Mouse (Mus musculus): ENCODE measurements around the gene Tsc22d4.

The Tsc22d4 gene

GRCm38 (mm10) chr5:137786109-137786942, 40.8 kb downstream of the Tsc22d4 start:
- intact Hi-C loops (cut with DNase I), result no loop called here

DNA sequence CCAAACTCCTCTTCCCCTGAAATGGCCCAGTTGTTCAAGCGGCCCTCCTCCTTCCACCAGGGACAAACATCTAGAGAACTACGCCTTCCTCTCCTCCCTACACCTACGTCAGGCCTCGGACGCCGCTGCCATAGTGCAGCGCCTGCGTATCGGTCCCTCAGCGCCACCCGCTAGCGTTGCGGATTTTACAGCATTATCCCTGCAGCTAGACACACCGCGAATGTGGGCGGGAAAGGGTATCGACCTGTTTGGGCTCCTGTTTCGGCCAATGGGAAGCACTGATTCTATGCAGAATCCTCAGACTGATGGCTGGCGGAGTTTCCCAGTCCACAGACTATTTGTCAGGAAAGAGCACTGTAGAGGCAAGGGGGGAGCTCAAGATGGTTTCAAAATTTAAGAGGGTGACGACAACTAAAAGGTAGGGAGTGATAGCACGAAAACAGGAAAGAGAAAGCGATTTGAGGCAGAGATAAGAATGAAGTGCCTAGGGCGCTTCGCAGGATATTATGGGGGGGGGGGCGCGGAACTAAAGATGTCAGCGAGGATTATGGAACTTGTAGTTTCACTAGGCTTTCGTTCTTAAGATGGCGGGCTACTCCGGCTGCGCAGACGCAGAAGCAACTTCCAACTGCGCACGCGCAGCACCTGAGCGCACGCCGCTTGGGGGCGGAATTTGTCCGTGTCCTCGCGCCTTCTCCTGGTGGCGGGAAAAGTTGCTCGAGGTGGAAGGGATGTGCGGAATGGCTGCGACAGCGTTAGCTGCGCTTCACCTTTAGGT, 41.8 kb downstream of the Tsc22d4 start, which contains the start of the genes Mepce and Zcwpw1:
Mepce (minus strand) TSS at position 505 of the 778 bp plus-strand sequence.
Zcwpw1 (plus strand) TSS at position 648 of the 778 bp plus-strand sequence.
- intact Hi-C loops (cut with DNase I), result no loop called here

DNA sequence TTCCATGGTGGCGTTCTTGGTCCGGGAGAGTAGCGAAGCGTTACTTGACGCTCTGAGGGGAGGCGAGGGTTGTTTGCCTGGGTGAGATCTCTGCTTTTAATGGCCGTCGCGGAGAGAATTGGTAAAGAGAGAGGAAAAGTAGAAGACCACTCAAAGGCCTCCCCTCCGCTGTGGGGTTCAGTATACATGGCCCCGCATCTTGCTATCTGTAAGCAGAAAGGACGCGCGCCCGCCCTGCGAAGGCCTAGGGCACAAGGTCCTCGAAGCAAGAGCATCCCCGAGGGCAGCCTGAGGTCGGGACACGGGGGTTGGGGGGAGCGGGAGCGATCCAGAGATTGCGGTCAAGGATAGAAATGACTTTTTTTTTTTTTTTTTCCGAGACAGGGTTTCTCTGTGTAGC, 42.6 kb downstream of the Tsc22d4 start:
- intact Hi-C loops (cut with DNase I), result no loop called here

- intact Hi-C loops (cut with DNase I), result no loop called here
These were observed 43.5 kb downstream of the Tsc22d4 start for GRCm38 (mm10) chr5:137788946-137789531.

GRCm38 (mm10) chr5:137791553-137791952, 46.0 kb downstream of the Tsc22d4 start:
- intact Hi-C loops (cut with DNase I), result loop anchor here (2.0 to 10.0 kb wide), 2 partner anchors 85 to 153 kb away; no protein-coding TSS in a partner anchor

DNA sequence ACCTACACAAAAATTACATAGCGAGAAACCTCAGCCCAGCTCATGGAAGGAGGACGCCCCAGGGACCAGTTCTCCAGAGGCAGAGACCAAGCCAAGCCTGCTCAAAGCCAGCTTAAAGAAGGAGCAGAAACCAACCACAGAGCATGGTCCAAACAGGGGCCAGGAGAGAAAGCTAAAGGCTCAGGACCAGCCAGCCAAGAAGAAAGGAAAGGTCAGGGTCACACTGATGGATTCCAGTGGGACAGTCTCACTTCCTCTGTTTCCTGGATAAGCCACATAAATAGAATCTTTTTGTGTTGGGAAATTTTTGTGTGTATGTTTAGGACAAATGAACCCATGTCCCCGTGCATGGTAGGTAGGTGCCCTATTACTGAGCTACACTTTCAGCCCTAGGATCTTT, 51.1 kb downstream of the Tsc22d4 start:
- intact Hi-C loops (cut with DNase I), result loop anchor here (10.0 kb wide), 1 partner anchor 148 kb away; no protein-coding TSS in a partner anchor

DNA sequence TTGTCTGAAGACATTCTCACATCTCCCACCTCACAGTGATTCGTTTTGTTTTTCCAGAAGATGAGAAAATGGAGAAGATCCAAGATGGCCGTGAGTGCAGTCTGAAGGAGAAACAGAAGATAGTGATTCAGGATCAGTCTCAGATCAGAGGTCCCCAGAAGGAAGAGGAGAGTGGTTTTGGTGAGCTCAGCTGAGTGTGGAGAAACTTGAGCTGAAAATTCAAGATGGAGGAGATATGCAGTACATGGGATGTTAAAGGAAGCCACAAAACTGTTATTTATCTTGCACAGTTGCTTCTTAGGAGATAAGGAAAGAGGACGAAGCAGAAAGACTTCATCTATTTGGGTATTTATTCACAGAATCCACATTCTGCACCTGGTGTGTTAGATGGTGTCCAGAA, 55.4 kb downstream of the Tsc22d4 start:
- intact Hi-C loops (cut with DNase I), result no loop called here

DNA sequence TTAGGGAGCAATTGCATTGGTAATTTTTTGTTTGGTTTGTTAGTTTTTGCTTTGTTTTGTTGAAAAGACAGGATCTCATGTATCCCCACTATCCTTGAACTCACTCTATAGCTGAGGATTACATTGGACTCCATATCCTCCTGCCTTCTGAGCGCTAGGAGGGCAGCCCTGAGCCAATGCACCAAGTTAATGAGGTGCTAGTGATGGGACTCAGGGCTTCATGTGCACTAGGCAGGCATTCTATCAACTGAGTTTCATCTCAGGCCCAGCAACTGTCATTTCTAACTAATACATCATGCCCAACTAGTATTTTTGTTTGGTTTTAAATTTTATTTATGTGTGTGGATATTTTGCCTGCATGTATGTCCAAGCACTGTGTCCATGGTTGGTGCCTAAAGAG, 60.6 kb downstream of the Tsc22d4 start:
- intact Hi-C loops (cut with DNase I), result no loop called here

GRCm38 (mm10) chr5:137808316-137808715, 62.8 kb downstream of the Tsc22d4 start:
- intact Hi-C loops (cut with DNase I), result no loop called here

DNA sequence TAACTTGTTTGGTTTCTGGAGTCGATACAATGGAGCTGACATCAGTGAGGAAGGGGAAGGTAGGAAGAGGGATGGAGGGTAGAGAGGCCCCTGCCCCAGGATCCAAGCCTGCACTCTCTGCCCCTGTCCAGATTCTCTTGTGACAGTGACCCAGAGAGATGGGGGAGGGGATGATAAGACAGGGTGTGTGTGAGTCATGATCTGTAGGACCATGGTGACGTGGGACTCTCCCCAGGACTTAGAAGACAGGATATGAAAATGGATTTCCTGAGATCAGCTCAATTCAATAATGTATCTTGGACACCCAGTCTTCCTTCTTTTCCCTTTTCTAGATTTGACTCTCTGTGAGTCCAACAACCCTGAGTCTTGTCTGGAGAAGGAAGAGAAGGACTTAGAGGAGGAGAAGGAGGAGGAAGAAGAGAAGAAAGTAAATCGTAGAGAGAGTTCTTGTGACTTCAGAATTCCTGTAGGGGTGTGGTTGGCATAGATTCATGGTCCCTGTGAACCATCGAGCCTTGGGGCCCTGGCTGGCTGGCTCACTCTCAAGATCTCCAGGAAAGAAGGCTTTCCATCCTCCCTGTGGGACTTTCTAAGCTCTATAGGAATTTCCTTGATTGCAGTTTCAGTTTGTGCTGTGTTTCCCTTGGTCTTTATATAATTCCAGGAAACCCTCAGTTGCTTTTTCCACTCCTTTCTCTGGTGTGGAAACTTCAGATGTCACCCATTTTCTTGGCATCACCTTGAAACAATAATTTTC, 72.1 kb downstream of the Tsc22d4 start:
- intact Hi-C loops (cut with DNase I), result no loop called here
